Mouse (Mus musculus) MEL (cell line): ENCODE data around the gene Zkscan2. TPM values are rescaled to one million over a fixed set of nuclear protein-coding genes. Genes with fewer than 3 reads are reported as not detected.

Experiments used
- DNase-seq: peaks from one replicate; pipeline ENCODE4 v3.0.0; 2011; ENCODE audit warnings: low read depth, low spot score
- H3K27ac ChIP-seq: 2 replicates; pipeline ENCODE4 v1.5.1; 2012; ENCODE audit warnings: low read depth, mild to moderate bottlenecking, control low read depth, low read length, moderate library complexity; ENCODE audit not compliant: control insufficient read depth
- H3K27me3 ChIP-seq, 2 experiments: fragments of 150-350 bp in 1 of 2; sonication (generic) in 1 of 2; 2 replicates each; pipeline ENCODE4 v1.6.1; 2012; ENCODE audit warnings: low read length in 2 of 2, mild to moderate bottlenecking in 2 of 2, improper control_type of control experiment in 1 of 2, moderate library complexity in 1 of 2; ENCODE audit not compliant: insufficient read depth in 2 of 2, control insufficient read depth in 1 of 2
- H3K36me3 ChIP-seq, 2 experiments: 2 replicates each; pipeline ENCODE4 v1.6.1; 2012 to 2014; ENCODE audit warnings: low read length in 2 of 2, improper control_type of control experiment in 1 of 2, inconsistent platforms in 1 of 2, mild to moderate bottlenecking in 1 of 2; ENCODE audit not compliant: insufficient read depth in 2 of 2, control insufficient read depth in 1 of 2
- H3K4me1 ChIP-seq, 2 experiments: fragments of 150-350 bp in 1 of 2; sonication (generic) in 1 of 2; 2 replicates each; pipeline ENCODE4 v1.6.1; 2012; ENCODE audit warnings: low read length in 2 of 2, improper control_type of control experiment in 1 of 2, mild to moderate bottlenecking in 1 of 2; ENCODE audit not compliant: insufficient read depth in 2 of 2, control insufficient read depth in 1 of 2
- H3K4me3 ChIP-seq, 2 experiments: fragments of 150-350 bp in 1 of 2; sonication (generic) in 1 of 2; 2 replicates each; pipeline ENCODE4 v1.5.1; 2012; ENCODE audit warnings: low read depth in 2 of 2, low read length in 2 of 2, mild to moderate bottlenecking in 2 of 2, moderate library complexity in 2 of 2, control low read depth in 1 of 2, improper control_type of control experiment in 1 of 2; ENCODE audit not compliant: control insufficient read depth in 1 of 2, insufficient read depth in 1 of 2
- H3K79me2 ChIP-seq: 2 replicates; pipeline ENCODE4 v1.6.1; 2012; ENCODE audit warnings: mild to moderate bottlenecking, low read length, moderate library complexity; ENCODE audit not compliant: control insufficient read depth, poor library complexity, insufficient read depth
- H3K9ac ChIP-seq: 2 replicates; pipeline ENCODE4 v1.6.1; 2012; ENCODE audit warnings: low read depth, mild to moderate bottlenecking, control low read depth, low read length, moderate library complexity; ENCODE audit not compliant: control insufficient read depth, poor library complexity, severe bottlenecking
- H3K9me3 ChIP-seq: fragments of 150-350 bp; sonication (generic); replicated peaks from 2 replicates; pipeline ENCODE4 v1.6.1; 2012; ENCODE audit warnings: mild to moderate bottlenecking, low read length, improper control_type of control experiment, moderate library complexity; ENCODE audit not compliant: insufficient read depth
- BHLHE40 ChIP-seq: IDR thresholded peaks from 2 replicates; pipeline ENCODE4 v1.6.1; 2012; ENCODE audit warnings: low read depth, mild to moderate bottlenecking, inconsistent platforms, low read length, improper control_type of control experiment, borderline replicate concordance
- E2F4 ChIP-seq: IDR thresholded peaks from 2 replicates; pipeline ENCODE4 v1.6.1; 2011; ENCODE audit warnings: low read depth, low read length, improper control_type of control experiment, borderline replicate concordance
- EP300 ChIP-seq, 2 experiments: IDR thresholded peaks; 2 replicates each; pipeline ENCODE4 v1.6.1; 2011; ENCODE audit warnings: improper control_type of control experiment in 2 of 2, low read length in 2 of 2, low read depth in 1 of 2, mild to moderate bottlenecking in 1 of 2
- GATA1 ChIP-seq: IDR thresholded peaks from 2 replicates; pipeline ENCODE4 v1.6.1; 2011; ENCODE audit warnings: low read depth, low read length, improper control_type of control experiment
- MAZ ChIP-seq: IDR thresholded peaks from 2 replicates; pipeline ENCODE4 v1.6.1; 2012; ENCODE audit warnings: low read depth, mild to moderate bottlenecking, inconsistent platforms, low read length, improper control_type of control experiment
- MEF2A ChIP-seq: IDR thresholded peaks from 2 replicates; pipeline ENCODE4 v1.6.1; 2014; ENCODE audit warnings: low read depth, mild to moderate bottlenecking, inconsistent platforms, low read length, improper control_type of control experiment; ENCODE audit not compliant: poor library complexity, insufficient replicate concordance, severe bottlenecking; ENCODE audit errors: extremely low read depth
- MYB ChIP-seq: IDR thresholded peaks from 2 replicates; pipeline ENCODE4 v1.6.1; 2011; ENCODE audit warnings: mild to moderate bottlenecking, low read depth, low read length, improper control_type of control experiment
- NELFE ChIP-seq: IDR thresholded peaks from 2 replicates; pipeline ENCODE4 v1.6.1; 2011; ENCODE audit warnings: low read depth, low read length, improper control_type of control experiment
- NRF1 ChIP-seq: IDR thresholded peaks from 2 replicates; pipeline ENCODE4 v1.6.1; 2014; ENCODE audit warnings: low read depth, mild to moderate bottlenecking, inconsistent platforms, low read length, improper control_type of control experiment, moderate library complexity; ENCODE audit not compliant: poor library complexity, insufficient read depth, severe bottlenecking
- POLR2AphosphoS2 ChIP-seq: IDR thresholded peaks from 2 replicates; pipeline ENCODE4 v1.6.1; 2011; ENCODE audit warnings: low read length, improper control_type of control experiment
- POLR2AphosphoS5 ChIP-seq: IDR thresholded peaks from 2 replicates; pipeline ENCODE4 v1.6.1; 2012; ENCODE audit warnings: low read depth, borderline replicate concordance, mild to moderate bottlenecking, inconsistent platforms, low read length, moderate library complexity, mixed read lengths
- SIN3A ChIP-seq: IDR thresholded peaks from 2 replicates; pipeline ENCODE4 v1.6.1; 2012; ENCODE audit warnings: low read length, improper control_type of control experiment, inconsistent platforms
- SMC3 ChIP-seq: IDR thresholded peaks from 2 replicates; pipeline ENCODE4 v1.6.1; 2011; ENCODE audit warnings: low read depth, low read length, improper control_type of control experiment
- TCF12 ChIP-seq: IDR thresholded peaks from 2 replicates; pipeline ENCODE4 v1.6.1; 2014; ENCODE audit warnings: low read depth, mild to moderate bottlenecking, inconsistent platforms, low read length, improper control_type of control experiment, moderate library complexity
- ZC3H11A ChIP-seq: IDR thresholded peaks from 2 replicates; pipeline ENCODE4 v1.6.1; 2012; ENCODE audit warnings: low read depth, mild to moderate bottlenecking, inconsistent platforms, low read length, improper control_type of control experiment
- polyA plus RNA-seq, 2 experiments: library from polyadenylated mRNA; stranded (reverse) in 1 of 2; unstranded in 1 of 2; fragments of >175 nt in 1 of 2; fragments of >200 nt in 1 of 2; gene quantifications; 2 replicates each; pipeline versions ENCODE4 v1.2.1 to v1.2.4; 2012; ENCODE audit warnings: low replicate concordance in 2 of 2, low read depth in 1 of 2; ENCODE audit not compliant: insufficient read length in 2 of 2, insufficient read depth in 1 of 2, missing spikeins in 1 of 2
- total RNA-seq: library from RNA; depleted of rRNA; stranded (reverse); fragments of 300-350 nt; gene quantifications from 2 replicates; pipeline ENCODE4 v1.2.3, GENCODE M21; 2012

The Zkscan2 gene
- total and polyA plus RNA-seq, 3 experiments: not detected

DNA sequence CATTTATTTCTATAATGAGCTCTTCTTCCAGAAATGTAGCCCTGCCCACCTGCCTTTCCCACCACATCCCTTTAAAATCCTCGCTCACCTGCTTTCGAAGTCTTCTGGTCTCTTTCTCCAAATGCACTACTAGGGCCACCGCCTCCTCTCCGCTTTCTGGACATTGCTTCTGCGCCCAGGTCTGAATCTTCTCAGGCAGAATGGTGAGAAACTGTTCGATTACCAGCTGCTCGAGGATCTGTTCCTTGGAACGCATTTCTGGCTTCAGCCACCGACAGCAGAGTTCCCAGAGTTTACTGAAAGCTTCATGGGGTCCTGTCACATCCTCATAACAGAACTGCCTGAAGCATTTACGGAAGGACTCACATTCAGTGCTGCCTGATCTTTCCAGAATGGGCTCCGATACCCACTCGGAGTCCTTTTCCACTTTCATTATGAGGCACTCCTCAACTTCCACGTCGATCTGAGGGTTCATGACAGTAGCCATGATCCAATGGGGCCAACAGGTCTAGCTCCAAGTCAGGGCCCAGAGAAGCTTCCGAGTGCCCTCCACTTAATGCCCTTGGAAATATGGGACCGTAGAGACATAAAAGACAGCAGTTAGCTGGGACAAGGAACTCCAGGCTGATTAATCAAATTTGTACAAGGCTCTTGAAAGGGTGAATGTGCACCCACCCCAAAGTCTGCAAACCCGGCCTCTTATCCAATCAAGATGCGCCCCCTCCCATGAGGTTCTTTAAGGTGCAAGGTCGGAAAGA lies 589 bp downstream of the Zkscan2 start:
- Histone ChIP-seq H3K79me2 (no peaks in the 10 kb centered on the region), H3K4me1 (no peaks in the 10 kb centered on the region), H3K36me3 (no peaks in the 10 kb centered on the region), H3K4me3 (no peak overlapping the region), H3K27me3 (no peaks in the 10 kb centered on the region; a peak in 1 of 4 replicates), H3K9ac (no peak overlapping the region), H3K9me3 (no peaks in the 10 kb centered on the region), H3K27ac (no peak overlapping the region)
- no peak for DNase-seq
- no peak for TF ChIP-seq BHLHE40
- TF ChIP-seq TCF12: no peak
- TF ChIP-seq NELFE: no peak
- no peak for TF ChIP-seq NRF1
- no peak for TF ChIP-seq POLR2AphosphoS2
- TF ChIP-seq MYB: no peak
- TF ChIP-seq EP300 (IDR thresholded peaks at IDR 0.05; ENCODE audit: low read depth in 1 of 2, low read length in 2 of 2): no peak
- no peak for TF ChIP-seq MAZ

- H3K9me3 ChIP-seq: no peaks in the 10 kb centered on the region
- H3K27ac ChIP-seq: no peak overlapping the region
- H3K4me1 ChIP-seq: no peaks in the 10 kb centered on the region
- H3K36me3 ChIP-seq: no peaks in the 10 kb centered on the region
- H3K27me3 ChIP-seq: peaks cover 1 to 3% of the 10 kb centered on the region in 2 experiments; a peak in 3 of 4 replicates
- no peak overlapping the region for H3K9ac ChIP-seq
- no peak for TF ChIP-seq MEF2A
- no peak for TF ChIP-seq POLR2AphosphoS5
- no peak for TF ChIP-seq SIN3A
- TF ChIP-seq SMC3: no peak
- TF ChIP-seq ZC3H11A: no peak
- no peak for TF ChIP-seq EP300 (IDR thresholded peaks at IDR 0.05; ENCODE audit: low read depth in 1 of 2, low read length in 2 of 2)
- TF ChIP-seq GATA1: no peak
- no peak for TF ChIP-seq MYB
- no peak for TF ChIP-seq E2F4
- TF ChIP-seq, all 39 proteins: peak for 0
- H3K4me3 ChIP-seq: no peak overlapping the region
- H3K79me2 ChIP-seq: no peaks in the 10 kb centered on the region
- no peak for DNase-seq
These were observed 12.5 kb downstream of the Zkscan2 start for GRCm38 (mm10) chr7:123487703-123488102.
